Mouse (Mus musculus) ES-E14 (cell line): ENCODE results near the gene Lyl1. TPM values are rescaled to one million over a fixed set of nuclear protein-coding genes. Genes with fewer than 3 reads are reported as not detected.

Experiments used
- DNase-seq: peaks from one replicate; pipeline ENCODE4 v3.0.0-alpha.2; 2013; ENCODE audit warnings: low read depth, low spot score
- H3K27ac ChIP-seq: 2 replicates; pipeline ENCODE4 v1.5.1; 2012; ENCODE audit warnings: low read depth, mild to moderate bottlenecking, low read length, moderate library complexity, mixed read lengths; ENCODE audit not compliant: poor library complexity, insufficient read depth, severe bottlenecking
- H3K36me3 ChIP-seq: 2 replicates; pipeline ENCODE4 v1.6.1; 2012; ENCODE audit warnings: mild to moderate bottlenecking, low read length, moderate library complexity, mixed read lengths; ENCODE audit not compliant: control insufficient read depth, poor library complexity, insufficient read depth, severe bottlenecking
- H3K4me1 ChIP-seq, 2 experiments: fragments of 150-350 bp in 1 of 2; sonication (generic) in 1 of 2; 2 replicates each; pipeline ENCODE4 v1.6.1; 2012; ENCODE audit warnings: low read length in 2 of 2, mild to moderate bottlenecking in 1 of 2, mixed read lengths in 1 of 2; ENCODE audit not compliant: control insufficient read depth in 2 of 2, insufficient read depth in 2 of 2, poor library complexity in 1 of 2
- H3K4me3 ChIP-seq, 2 experiments: fragments of 150-350 bp in 1 of 2; sonication (generic) in 1 of 2; 2 replicates each; pipeline ENCODE4 v1.5.1; 2012; ENCODE audit warnings: low read length in 2 of 2, low read depth in 1 of 2, mild to moderate bottlenecking in 1 of 2, mixed read lengths in 1 of 2; ENCODE audit not compliant: insufficient read depth in 1 of 2, poor library complexity in 1 of 2, severe bottlenecking in 1 of 2
- H3K9ac ChIP-seq: 2 replicates; pipeline ENCODE4 v1.6.1; 2012; ENCODE audit warnings: low read depth, mild to moderate bottlenecking, low read length, mixed read lengths; ENCODE audit not compliant: poor library complexity, insufficient read depth, severe bottlenecking
- H3K9me3 ChIP-seq: fragments of 150-350 bp; sonication (generic); 2 replicates; pipeline ENCODE4 v1.6.1; 2012; ENCODE audit warnings: low read depth, mild to moderate bottlenecking, low read length; ENCODE audit not compliant: control insufficient read depth, insufficient read depth
- CHD2 ChIP-seq: IDR thresholded peaks from 2 replicates; pipeline ENCODE4 v1.6.1; 2014; ENCODE audit warnings: mild to moderate bottlenecking, low read depth, low read length, inconsistent platforms
- HCFC1 ChIP-seq: IDR thresholded peaks from 2 replicates; pipeline ENCODE4 v1.6.1; 2012; ENCODE audit warnings: low read length, inconsistent platforms, borderline replicate concordance; ENCODE audit not compliant: insufficient read depth
- MAFK ChIP-seq: IDR thresholded peaks from 2 replicates; pipeline ENCODE4 v1.6.1; 2014; ENCODE audit warnings: mild to moderate bottlenecking, low read depth, low read length, inconsistent platforms; ENCODE audit not compliant: insufficient read depth
- ZC3H11A ChIP-seq: IDR thresholded peaks from 2 replicates; pipeline ENCODE4 v1.6.1; 2012; ENCODE audit warnings: low read depth, mild to moderate bottlenecking, inconsistent platforms, low read length, borderline replicate concordance
- ZNF384 ChIP-seq: IDR thresholded peaks from 2 replicates; pipeline ENCODE4 v1.6.1; 2012; ENCODE audit warnings: low read depth, low read length, inconsistent platforms
- in situ Hi-C, 2 experiments: fragments of 600-800 bp; cut with MboI; formaldehyde crosslinking; loops; one replicate each; pipeline ENCODE4 v1.15.1; 2025; ENCODE audit warnings: low sequenced_read_pairs in 2 of 2, inconsistent platforms in 1 of 2; ENCODE audit not compliant: unreplicated experiment in 2 of 2
- total RNA-seq: library from RNA; depleted of rRNA; stranded (reverse); fragments of 300-350 nt; gene quantifications from 2 replicates; pipeline ENCODE4 v1.2.3, GENCODE M21; 2012

Lyl1 gene
- total RNA-seq, 1 experiment, result 0.49 TPM

GRCm38 (mm10) chr8:84723571-84723900 lies 22.3 kb downstream of the Lyl1 start:
- no peak for DNase-seq
- in situ Hi-C loops, result no loop called here
- H3K9ac ChIP-seq, result no peak overlapping the region; the same call in 1 of the 2 replicates
- peak overlapping the region in 1 of 2 experiments; percentile 13; a peak in 1 of 4 replicates for H3K4me3 ChIP-seq
- TF ChIP-seq HCFC1, result no peak
- no peak for TF ChIP-seq ZC3H11A
- no peak for TF ChIP-seq MAFK
- TF ChIP-seq ZNF384, result no peak
- TF ChIP-seq CHD2, result no peak
- no peaks in the 10 kb centered on the region for H3K9me3 ChIP-seq
- H3K4me1 ChIP-seq, result peaks cover 8 to 35% of the 10 kb centered on the region in 2 experiments; a peak in 3 of 4 replicates
- H3K27ac ChIP-seq, result no peak overlapping the region
- no peaks in the 10 kb centered on the region for H3K36me3 ChIP-seq

GRCm38 (mm10) chr8:84724683-84725082 lies 23.4 kb downstream of the Lyl1 start:
- Histone ChIP-seq H3K9ac (no peak overlapping the region), H3K9me3 (no peaks in the 10 kb centered on the region), H3K4me3 (no peak overlapping the region), H3K4me1 (peaks cover 8 to 35% of the 10 kb centered on the region in 2 experiments; a peak in 3 of 4 replicates), H3K27ac (no peak overlapping the region), H3K36me3 (no peaks in the 10 kb centered on the region)
- in situ Hi-C loops, result no loop called here
- TF ChIP-seq MAFK, result no peak
- no peak for TF ChIP-seq ZNF384
- TF ChIP-seq CHD2, result no peak
- no peak for TF ChIP-seq HCFC1
- no peak for TF ChIP-seq ZC3H11A
- DNase-seq, result no peak

- Histone ChIP-seq H3K4me1 (peaks cover 11 to 38% of the 10 kb centered on the region in 2 experiments), H3K9me3 (no peaks in the 10 kb centered on the region), H3K27ac (no peak overlapping the region), H3K36me3 (no peaks in the 10 kb centered on the region), H3K4me3 (no peak overlapping the region), H3K9ac (no peak overlapping the region)
- in situ Hi-C loops, result no loop called here
- TF ChIP-seq ZNF384 (no peak), MAFK (no peak), HCFC1 (no peak), ZC3H11A (no peak), CHD2 (no peak)
- no peak for DNase-seq
Measured at GRCm38 (mm10) chr8:84725246-84725940, 24.1 kb downstream of the Lyl1 start.

GRCm38 (mm10) chr8:84725941-84726259 lies 24.6 kb downstream of the Lyl1 start:
- Histone ChIP-seq H3K9me3 (no peaks in the 10 kb centered on the region), H3K9ac (no peak overlapping the region), H3K27ac (no peak overlapping the region), H3K36me3 (no peaks in the 10 kb centered on the region), H3K4me3 (no peak overlapping the region), H3K4me1 (peaks cover 13 to 43% of the 10 kb centered on the region in 2 experiments)
- DNase-seq, result no peak
- in situ Hi-C loops, result no loop called here
- TF ChIP-seq ZNF384, result no peak
- TF ChIP-seq ZC3H11A, result no peak
- TF ChIP-seq HCFC1, result no peak
- no peak for TF ChIP-seq MAFK
- TF ChIP-seq CHD2, result no peak

- DNase-seq, result no peak
- H3K9me3 ChIP-seq, result no peaks in the 10 kb centered on the region
- H3K4me3 ChIP-seq, result no peak overlapping the region
- TF ChIP-seq CHD2 (no peak), MAFK (no peak)
- no peak overlapping the region for H3K27ac ChIP-seq
- no peak overlapping the region for H3K9ac ChIP-seq
- no peaks in the 10 kb centered on the region for H3K36me3 ChIP-seq
- in situ Hi-C loops, result no loop called here
- peaks cover 7 to 31% of the 10 kb centered on the region in 2 experiments for H3K4me1 ChIP-seq
Measured at GRCm38 (mm10) chr8:84728474-84728873, 27.2 kb downstream of the Lyl1 start.
